Mouse (Mus musculus) bone marrow macrophage, adult 2 months (primary cell): ENCODE results near the gene Pacsin1.

Experiments
- CTCF ChIP-seq: IDR thresholded peaks from 2 replicates; pipeline ENCODE4 v1.5.1; 2012; ENCODE audit warnings: low read depth, mild to moderate bottlenecking, low read length, moderate library complexity
- POLR2A ChIP-seq: IDR thresholded peaks from 2 replicates; pipeline ENCODE4 v1.6.1; 2012; ENCODE audit warnings: mild to moderate bottlenecking, low read depth, low read length, borderline replicate concordance

DNA sequence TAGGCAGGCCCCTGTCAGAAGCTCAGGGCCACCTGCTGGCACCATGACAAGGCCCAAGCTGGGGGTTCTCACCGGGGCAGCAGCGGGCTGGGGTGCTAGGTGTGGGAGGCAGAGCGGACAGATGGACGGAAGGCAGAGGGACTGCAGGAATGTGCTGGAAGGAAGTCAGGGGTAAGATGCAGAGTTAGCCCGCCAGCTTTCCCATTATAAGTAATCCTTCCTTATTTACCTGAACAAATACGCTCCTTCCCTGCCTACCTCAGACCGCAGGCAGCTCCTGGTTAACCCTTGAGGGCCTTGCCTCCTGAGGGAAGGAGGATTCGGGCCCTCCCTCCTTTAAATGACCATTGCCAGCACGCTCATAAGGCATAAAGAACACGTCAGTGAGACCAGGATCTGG is 73.5 kb downstream of the Pacsin1 start, which contains the start of gene Spdef:
- TF ChIP-seq CTCF (no peak), POLR2A (no peak)
